Mouse (Mus musculus): ENCODE data around the gene Epb41l2. TPM values are rescaled to one million over a fixed set of nuclear protein-coding genes. Genes with fewer than 3 reads are reported as not detected.

Epb41l2 gene
- polyA plus RNA-seq, 1 experiment from 2014 or later = 23.7 TPM

DNA sequence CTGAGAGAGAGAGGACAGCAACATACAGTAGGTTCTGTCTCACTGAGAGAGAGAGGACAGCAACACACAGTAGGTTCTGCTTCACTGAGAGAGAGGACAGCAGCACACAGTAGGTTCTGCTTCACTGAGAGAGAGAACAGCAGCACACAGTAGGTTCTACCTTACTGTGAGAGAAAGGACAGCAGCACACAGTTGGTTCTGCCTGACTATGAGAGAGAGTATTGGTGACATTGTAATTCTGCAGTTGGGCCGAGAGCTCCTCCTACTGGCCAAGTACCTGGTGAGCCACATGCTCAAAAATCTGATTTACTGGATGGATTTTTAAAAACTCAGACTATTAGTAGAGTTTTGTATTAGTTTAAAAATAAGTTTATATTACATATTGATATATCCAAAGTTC, 128.9 kb downstream of the Epb41l2 start:
- Histone ChIP-seq H3K36me3 (no peaks in the 10 kb centered on the region), H3K4me3 (no peak overlapping the region), H3K4me1 (replicated peaks) (no peaks in the 10 kb centered on the region), H3K9ac (no peak overlapping the region), H3K27ac (no peak overlapping the region), H3K27me3 (no peaks in the 10 kb centered on the region), H3K4me2 (no peak overlapping the region), H3K9me3 (no peaks in the 10 kb centered on the region)
- WGBS = 26% methylated on average over 1 of the region's 1 CpGs
- ATAC-seq (ENCODE audit: low FRiP score) = peak; percentile 68

DNA sequence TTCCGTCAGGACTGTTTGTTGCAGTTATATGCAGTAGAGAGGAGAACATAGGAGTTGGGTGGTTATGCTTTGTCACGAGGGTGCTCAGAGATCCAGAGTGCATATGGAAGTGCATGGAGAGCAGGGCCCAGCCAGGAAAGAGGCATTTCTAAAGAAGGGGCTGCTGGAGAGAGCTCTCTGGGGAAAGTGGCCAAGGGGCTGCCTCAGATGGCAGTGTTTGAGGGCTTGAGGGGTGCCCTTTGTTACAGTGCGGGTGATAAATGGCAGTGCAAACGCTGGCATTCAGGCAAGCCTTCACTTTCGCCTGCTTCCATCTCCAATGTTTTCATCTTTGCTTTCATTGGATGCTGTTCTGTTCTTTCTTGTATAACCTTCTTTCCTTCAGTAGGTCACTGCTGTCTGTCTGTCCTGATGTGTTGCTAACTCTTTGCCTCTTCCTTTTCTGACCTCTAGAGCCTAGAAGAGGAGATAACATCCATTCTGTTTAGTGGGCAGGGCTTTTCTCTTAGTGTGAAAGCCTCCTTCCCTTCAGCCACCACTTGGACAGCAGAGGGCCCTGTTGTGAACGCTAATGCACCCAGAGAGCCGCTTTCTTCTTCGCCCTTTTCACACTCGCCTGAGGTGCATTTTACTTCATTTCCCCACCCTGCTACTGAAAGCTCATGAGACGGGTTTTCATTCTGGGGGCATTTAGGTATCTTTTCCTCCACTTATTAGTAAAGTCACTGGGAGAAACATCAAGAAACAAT, 139.9 kb downstream of the Epb41l2 start:
- WGBS = 49% methylated on average over 10 of the region's 10 CpGs
- H3K9me3 ChIP-seq = no peaks in the 10 kb centered on the region
- H3K4me3 ChIP-seq = no peak overlapping the region
- no peak overlapping the region for H3K4me2 ChIP-seq
- no peak overlapping the region for H3K27ac ChIP-seq
- H3K27me3 ChIP-seq = no peaks in the 10 kb centered on the region
- peak; percentile 54; the same call in 1 of the 2 replicates for ATAC-seq (ENCODE audit: low FRiP score)
- H3K9ac ChIP-seq = no peak overlapping the region
- 0 out of 2 replicates have a peak, but pooled peaks cover 6% of the 10 kb centered on the region for H3K36me3 ChIP-seq
- 0 out of 2 replicates have a peak, but pooled peaks cover 8% of the 10 kb centered on the region for H3K4me1 ChIP-seq (replicated peaks)

DNA sequence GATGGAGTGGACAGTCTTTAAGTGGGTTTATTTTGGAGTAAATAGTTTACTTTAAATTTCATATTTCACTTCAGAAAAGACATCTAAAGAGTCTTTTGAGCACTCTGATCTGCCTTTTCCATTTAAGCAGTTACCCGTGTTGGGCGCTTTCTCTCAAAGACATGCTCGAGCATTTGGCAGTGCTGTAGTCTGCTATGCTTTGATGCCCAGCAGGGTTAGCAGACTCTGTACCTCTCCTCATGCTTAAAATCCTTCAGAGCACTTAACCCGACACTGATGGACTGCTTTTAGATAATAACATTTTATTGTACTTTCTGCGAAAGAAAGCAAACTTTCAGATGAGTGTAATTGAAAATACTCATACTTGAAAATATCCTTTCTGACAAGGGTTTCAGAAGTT, 143.7 kb downstream of the Epb41l2 start:
- no peak overlapping the region for H3K27ac ChIP-seq
- no peak overlapping the region for H3K9ac ChIP-seq
- no peaks in the 10 kb centered on the region for H3K27me3 ChIP-seq
- no peak for ATAC-seq (ENCODE audit: low FRiP score)
- WGBS = 89% methylated on average over 5 of the region's 5 CpGs
- no peak overlapping the region for H3K4me3 ChIP-seq
- peaks cover 6% of the 10 kb centered on the region; the same call in 1 of the 2 replicates for H3K36me3 ChIP-seq
- no peaks in the 10 kb centered on the region for H3K9me3 ChIP-seq
- no peak overlapping the region for H3K4me2 ChIP-seq
- 0 out of 2 replicates have a peak, but pooled peaks cover 8% of the 10 kb centered on the region for H3K4me1 ChIP-seq (replicated peaks)

DNA sequence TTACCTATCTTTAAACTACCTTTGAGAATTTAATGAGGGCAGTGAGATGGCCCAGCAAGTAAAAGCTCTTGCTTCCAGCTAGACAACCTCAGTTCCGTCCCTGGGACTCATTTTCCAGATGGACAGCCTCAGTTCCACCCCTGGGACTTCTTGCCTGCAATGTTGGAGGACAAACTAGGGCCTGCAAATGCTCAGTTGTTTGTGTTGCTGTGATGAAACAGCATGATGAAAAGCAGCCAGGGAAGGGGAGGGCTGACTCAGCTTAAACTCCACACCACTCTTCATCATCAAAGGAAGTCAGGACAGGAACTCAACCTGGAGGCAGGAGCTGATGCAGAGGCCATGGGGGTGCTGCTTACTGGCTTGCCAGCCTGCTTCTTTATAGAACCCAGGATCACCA, 154.2 kb downstream of the Epb41l2 start:
- H3K27me3 ChIP-seq = no peaks in the 10 kb centered on the region
- WGBS = 41% methylated on average over 1 of the region's 1 CpGs
- no peak overlapping the region for H3K4me2 ChIP-seq
- 0 out of 2 replicates have a peak, but pooled peaks cover 4% of the 10 kb centered on the region for H3K9me3 ChIP-seq
- no peak overlapping the region for H3K9ac ChIP-seq
- H3K27ac ChIP-seq = no peak overlapping the region
- H3K36me3 ChIP-seq = peaks cover 9% of the 10 kb centered on the region
- H3K4me1 ChIP-seq (replicated peaks) = no peaks in the 10 kb centered on the region
- H3K4me3 ChIP-seq = no peak overlapping the region
- no peak for ATAC-seq (ENCODE audit: low FRiP score)

DNA sequence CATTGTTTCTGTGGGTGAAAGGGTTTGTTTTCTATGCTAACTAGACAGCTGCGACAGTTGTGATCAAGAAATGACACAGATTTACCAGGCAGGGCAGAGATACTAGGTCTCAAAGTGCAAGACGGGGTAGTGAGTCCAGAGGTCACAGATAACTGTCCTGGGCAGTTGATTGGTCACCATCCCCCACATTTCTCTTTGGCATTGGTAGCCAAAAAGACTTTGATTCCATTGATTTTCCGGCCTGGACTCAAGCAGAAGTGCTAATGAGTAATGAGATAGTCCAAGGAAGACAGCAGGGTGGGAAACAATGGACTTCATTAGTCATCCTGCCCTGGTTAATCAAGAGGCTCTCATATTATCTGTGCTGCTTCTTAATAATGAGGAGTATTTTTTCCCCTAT, 160.4 kb downstream of the Epb41l2 start:
- no peak overlapping the region for H3K27ac ChIP-seq
- no peaks in the 10 kb centered on the region for H3K4me1 ChIP-seq (replicated peaks)
- no peak overlapping the region for H3K9ac ChIP-seq
- no peak overlapping the region for H3K4me2 ChIP-seq
- H3K36me3 ChIP-seq = peaks cover 9% of the 10 kb centered on the region
- H3K27me3 ChIP-seq = no peaks in the 10 kb centered on the region
- H3K4me3 ChIP-seq = no peak overlapping the region
- 0 out of 2 replicates have a peak, but pooled peaks cover 4% of the 10 kb centered on the region for H3K9me3 ChIP-seq
- WGBS = 55% methylated on average over 3 of the region's 3 CpGs
- no peak for ATAC-seq (ENCODE audit: low FRiP score)

DNA sequence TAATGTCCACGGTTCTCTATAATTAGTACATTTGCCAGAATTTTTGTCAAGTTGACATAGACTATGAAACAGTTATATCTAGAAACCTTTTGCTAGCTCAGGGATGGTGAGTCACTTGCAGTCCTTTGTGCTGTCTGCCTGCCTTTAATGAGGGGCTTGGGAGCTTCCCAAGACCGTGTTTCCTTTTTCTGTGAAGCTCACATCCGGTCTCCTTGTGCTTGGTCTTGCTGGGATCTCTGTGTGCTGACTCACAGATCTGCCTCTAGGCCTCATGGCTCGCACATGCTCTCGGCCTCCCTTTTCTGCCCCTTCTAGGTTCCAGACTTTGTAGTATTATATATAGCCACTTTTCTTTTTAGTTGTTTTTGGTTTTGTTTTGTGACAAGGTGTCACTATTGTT, 160.8 kb downstream of the Epb41l2 start:
- ATAC-seq (ENCODE audit: low FRiP score) = no peak
- H3K9me3 ChIP-seq = 0 out of 2 replicates have a peak, but pooled peaks cover 4% of the 10 kb centered on the region
- no peak overlapping the region for H3K9ac ChIP-seq
- H3K4me1 ChIP-seq (replicated peaks) = no peaks in the 10 kb centered on the region
- H3K4me2 ChIP-seq = no peak overlapping the region
- no peak overlapping the region for H3K4me3 ChIP-seq
- no peak overlapping the region for H3K27ac ChIP-seq
- peaks cover 9% of the 10 kb centered on the region for H3K36me3 ChIP-seq
- H3K27me3 ChIP-seq = no peaks in the 10 kb centered on the region
- 85% methylated on average over 5 of the region's 5 CpGs for WGBS

DNA sequence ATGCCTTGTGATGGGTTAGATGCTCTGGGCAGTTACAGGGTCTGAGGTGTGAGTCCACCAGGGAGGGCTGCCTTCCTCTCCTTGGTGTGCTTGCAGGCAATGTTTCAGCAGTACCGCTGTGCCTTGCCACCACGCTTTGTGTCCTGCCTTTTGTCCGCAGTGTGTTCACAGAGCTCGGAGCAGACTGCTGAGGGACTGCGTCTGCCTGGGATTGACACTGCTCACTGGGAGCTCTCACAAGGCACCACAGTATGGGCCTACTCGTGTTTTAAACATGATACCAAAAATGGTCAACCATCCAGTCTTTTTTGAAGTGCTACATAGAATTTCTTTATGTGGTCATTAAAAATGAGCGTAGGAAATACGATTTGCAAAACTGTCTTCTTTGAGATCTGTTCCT, 164.1 kb downstream of the Epb41l2 start:
- 72% methylated on average over 8 of the region's 8 CpGs for WGBS
- ATAC-seq (ENCODE audit: low FRiP score) = no peak
- H3K9me3 ChIP-seq = no peaks in the 10 kb centered on the region
- no peaks in the 10 kb centered on the region for H3K27me3 ChIP-seq
- H3K4me2 ChIP-seq = no peak overlapping the region
- H3K36me3 ChIP-seq = no peaks in the 10 kb centered on the region
- H3K27ac ChIP-seq = no peak overlapping the region
- H3K9ac ChIP-seq = no peak overlapping the region
- H3K4me3 ChIP-seq = no peak overlapping the region
- no peaks in the 10 kb centered on the region for H3K4me1 ChIP-seq (replicated peaks)

DNA sequence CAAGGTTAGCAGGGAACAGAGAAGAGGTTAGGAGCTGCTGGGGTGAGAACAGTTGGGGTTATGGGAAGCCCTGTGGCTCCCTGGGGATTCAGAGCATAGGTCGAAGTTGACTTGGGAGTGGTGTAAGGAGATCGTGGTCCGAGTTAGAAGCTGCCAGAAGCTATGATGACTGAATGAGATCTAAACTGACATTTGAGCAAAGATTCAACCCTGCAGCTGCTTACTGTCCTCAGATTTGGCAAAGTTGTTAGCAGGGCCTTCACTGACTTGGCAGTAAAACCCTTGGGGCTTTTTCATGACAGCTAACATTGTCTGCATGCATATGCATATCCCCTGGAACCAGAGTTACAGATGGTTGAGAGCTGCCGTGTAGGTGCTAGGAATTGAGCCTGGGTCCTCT, 166.6 kb downstream of the Epb41l2 start:
- Histone ChIP-seq H3K27me3 (no peaks in the 10 kb centered on the region), H3K9me3 (no peaks in the 10 kb centered on the region), H3K4me1 (replicated peaks) (no peaks in the 10 kb centered on the region), H3K9ac (no peak overlapping the region), H3K4me2 (no peak overlapping the region), H3K27ac (no peak overlapping the region), H3K4me3 (no peak overlapping the region), H3K36me3 (no peaks in the 10 kb centered on the region)
- ATAC-seq (ENCODE audit: low FRiP score) = no peak
- 76% methylated on average over 4 of the region's 4 CpGs for WGBS

DNA sequence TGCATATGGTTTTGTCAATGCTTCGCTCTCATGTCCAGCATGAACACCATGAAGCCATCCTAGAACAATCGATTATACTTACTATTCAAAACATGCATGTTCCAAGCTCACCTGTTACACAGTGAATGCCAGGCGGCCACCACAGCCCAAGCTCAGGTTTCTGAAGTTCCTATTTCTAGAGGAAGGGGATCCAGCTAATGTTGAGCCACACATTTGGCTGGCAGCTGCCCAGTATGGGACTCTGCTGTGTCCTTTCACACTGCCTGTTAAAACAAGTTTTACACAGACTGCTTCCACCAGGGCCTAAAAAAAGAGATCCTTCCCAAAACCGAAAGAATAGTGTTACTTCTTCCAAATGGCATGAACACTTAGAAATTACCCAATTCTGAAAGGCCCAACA, 167.0 kb downstream of the Epb41l2 start:
- H3K27me3 ChIP-seq = no peaks in the 10 kb centered on the region
- no peaks in the 10 kb centered on the region for H3K36me3 ChIP-seq
- 94% methylated on average over 4 of the region's 4 CpGs for WGBS
- H3K27ac ChIP-seq = no peak overlapping the region
- no peaks in the 10 kb centered on the region for H3K9me3 ChIP-seq
- H3K9ac ChIP-seq = no peak overlapping the region
- peaks cover 4% of the 10 kb centered on the region; the same call in 1 of the 2 replicates for H3K4me1 ChIP-seq (replicated peaks)
- ATAC-seq (ENCODE audit: low FRiP score) = no peak
- no peak overlapping the region for H3K4me3 ChIP-seq
- no peak overlapping the region for H3K4me2 ChIP-seq

DNA sequence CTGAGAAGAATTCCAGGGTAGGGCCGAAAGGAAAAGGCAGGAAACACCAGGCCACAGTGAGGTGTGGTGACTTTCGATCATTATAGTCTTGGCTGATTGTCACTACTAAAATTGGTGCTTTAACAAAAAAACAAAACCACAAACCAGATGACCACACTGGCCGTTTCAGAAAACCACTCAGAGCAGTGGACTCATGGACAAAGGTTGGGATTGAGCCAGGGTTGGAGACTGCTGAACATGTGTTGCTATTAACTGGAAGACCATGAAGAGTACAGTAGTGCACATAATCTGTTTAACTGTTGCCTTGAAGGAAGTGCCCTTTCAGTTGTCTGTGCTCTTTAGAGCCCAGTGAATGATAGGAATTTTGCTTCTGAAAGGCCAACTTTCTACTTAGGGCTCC, 167.5 kb downstream of the Epb41l2 start:
- Histone ChIP-seq H3K27me3 (no peaks in the 10 kb centered on the region), H3K9ac (no peak overlapping the region), H3K4me3 (no peak overlapping the region), H3K4me1 (replicated peaks) (peaks cover 7% of the 10 kb centered on the region; the same call in 1 of the 2 replicates), H3K9me3 (no peaks in the 10 kb centered on the region), H3K27ac (no peak overlapping the region), H3K4me2 (no peak overlapping the region), H3K36me3 (no peaks in the 10 kb centered on the region)
- WGBS = 87% methylated on average over 3 of the region's 3 CpGs
- ATAC-seq (ENCODE audit: low FRiP score) = no peak

DNA sequence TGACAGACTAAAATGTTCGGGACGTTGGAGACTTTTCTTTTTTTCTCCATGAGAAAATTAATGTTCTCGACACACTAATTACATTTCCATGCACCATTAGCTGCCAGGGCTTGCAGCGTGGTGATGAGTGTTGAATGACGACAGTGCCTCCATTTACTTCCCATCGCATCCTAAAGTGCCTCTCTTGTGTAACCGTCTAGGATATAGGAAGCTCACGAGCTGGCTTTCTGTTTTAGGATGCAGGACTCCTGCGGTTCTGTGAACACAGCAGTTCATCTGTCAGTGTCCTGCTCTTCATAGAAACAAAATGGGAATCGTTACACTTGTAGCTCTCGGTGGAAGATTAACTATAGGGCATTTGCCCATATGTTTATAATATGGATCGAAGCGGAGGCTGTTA, 171.7 kb downstream of the Epb41l2 start:
- H3K9me3 ChIP-seq = no peaks in the 10 kb centered on the region
- no peaks in the 10 kb centered on the region for H3K36me3 ChIP-seq
- ATAC-seq (ENCODE audit: low FRiP score) = peak; percentile 71
- 0 out of 2 replicates have a peak overlapping the region, but pooled peaks have one; percentile 23 for H3K4me2 ChIP-seq
- peaks cover 7% of the 10 kb centered on the region; the same call in 1 of the 2 replicates for H3K4me1 ChIP-seq (replicated peaks)
- H3K9ac ChIP-seq = no peak overlapping the region
- H3K27ac ChIP-seq = no peak overlapping the region
- H3K4me3 ChIP-seq = no peak overlapping the region
- WGBS = 51% methylated on average over 13 of the region's 13 CpGs
- no peaks in the 10 kb centered on the region for H3K27me3 ChIP-seq

DNA sequence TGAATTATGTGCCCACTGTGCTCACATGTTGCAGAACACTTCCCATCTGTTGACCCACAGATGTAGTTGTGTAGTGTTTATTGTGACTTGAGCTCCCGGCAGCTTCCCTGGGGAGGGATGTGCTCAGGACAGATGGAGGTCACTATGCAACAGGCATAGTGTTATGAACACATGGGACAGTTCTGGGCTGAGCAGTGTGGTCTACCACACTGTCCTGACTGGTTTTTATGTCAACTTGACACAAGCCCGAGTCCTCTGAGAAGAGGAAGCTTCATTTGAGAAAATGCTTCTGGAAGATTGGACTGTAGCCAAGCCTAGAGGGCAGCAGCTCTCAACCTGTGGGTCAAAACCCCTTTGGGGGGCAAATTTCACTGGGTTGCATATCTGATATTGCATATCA, 173.5 kb downstream of the Epb41l2 start:
- peaks cover 7% of the 10 kb centered on the region; the same call in 1 of the 2 replicates for H3K4me1 ChIP-seq (replicated peaks)
- no peaks in the 10 kb centered on the region for H3K36me3 ChIP-seq
- H3K27me3 ChIP-seq = no peaks in the 10 kb centered on the region
- no peak overlapping the region for H3K27ac ChIP-seq
- H3K9ac ChIP-seq = no peak overlapping the region
- no peak overlapping the region for H3K4me3 ChIP-seq
- ATAC-seq (ENCODE audit: low FRiP score) = no peak
- no peak overlapping the region for H3K4me2 ChIP-seq
- no peaks in the 10 kb centered on the region for H3K9me3 ChIP-seq
- WGBS = 84% methylated on average over 2 of the region's 2 CpGs

Measured in hindbrain, embryonic 13.5 days (tissue).